Mouse (Mus musculus) intestine, embryonic 14.5 days (tissue): Measurements from ENCODE around the gene Olfr272. TPM values are rescaled to one million over a fixed set of nuclear protein-coding genes. Genes with fewer than 3 reads are reported as not detected.

Source experiments
- ATAC-seq: fragments of 200-750 bp; cut with Nextera tagmentation; replicated peaks from 2 replicates; pipeline ENCODE4 v1.8.0; 2017; ENCODE audit warnings: low read depth, moderate number of reproducible peaks, moderate TSS enrichment, moderate library complexity; ENCODE audit not compliant: low FRiP score, low TSS enrichment
- DNase-seq: peaks from one replicate; pipeline ENCODE4 v3.0.0-alpha.2; 2018; ENCODE audit warnings: low spot score
- H3K27ac ChIP-seq: fragments of 300-500 bp; sonication (generic); 2 replicates; pipeline ENCODE4 v1.5.1; 2014; ENCODE audit warnings: low read depth, mild to moderate bottlenecking, control low read depth
- H3K27me3 ChIP-seq: fragments of 300-500 bp; sonication (generic); replicated peaks from 2 replicates; pipeline ENCODE4 v1.6.1; 2014; ENCODE audit warnings: low read length, control low read depth; ENCODE audit not compliant: control insufficient read depth, insufficient read depth
- H3K36me3 ChIP-seq: fragments of 300-500 bp; sonication (generic); 2 replicates; pipeline ENCODE4 v1.6.1; 2014; ENCODE audit warnings: low read length, control low read depth; ENCODE audit not compliant: control insufficient read depth, insufficient read depth
- H3K4me1 ChIP-seq: fragments of 300-500 bp; sonication (generic); replicated peaks from 2 replicates; pipeline ENCODE4 v1.6.1; 2014; ENCODE audit warnings: low read length, control low read depth, mixed read lengths; ENCODE audit not compliant: control insufficient read depth, insufficient read depth
- H3K4me2 ChIP-seq: fragments of 300-500 bp; sonication (generic); 2 replicates; pipeline ENCODE4 v1.6.1; 2014; ENCODE audit warnings: low read length
- H3K4me3 ChIP-seq: fragments of 300-500 bp; sonication (generic); 2 replicates; pipeline ENCODE4 v1.5.1; 2014; ENCODE audit warnings: low read depth, low read length, control low read depth, mixed read lengths
- H3K9ac ChIP-seq: fragments of 300-500 bp; sonication (generic); 2 replicates; pipeline ENCODE4 v1.6.1; 2014; ENCODE audit warnings: mild to moderate bottlenecking, low read length
- H3K9me3 ChIP-seq: fragments of 300-500 bp; sonication (generic); 2 replicates; pipeline ENCODE4 v1.6.1; 2016; ENCODE audit warnings: low read length, control low read depth; ENCODE audit not compliant: control insufficient read depth
- WGBS: fragments of 180-500 bp; shearing (Covaris S2); extraction: QIAGEN DNeasy Blood & Tissue Kit; methylation state at CpG from one replicate; pipeline ENCODE4 v1.1.7; 2014; 5-methylcytosine and 5-hydroxymethylcytosine counted together
- polyA plus RNA-seq: library from polyadenylated mRNA; unstranded; fragments of >200 nt; fragmentation: Nextera tagmentation; extraction: Ambion mirVana; gene quantifications from 2 replicates; pipeline ENCODE4 v1.2.1, GENCODE M21; 2014

Gene Olfr272
- polyA plus RNA-seq, 1 experiment from 2014 or later = not detected

- WGBS = 79% methylated on average over 3 of the region's 3 CpGs
Observed at GRCm38 (mm10) chr4:52909542-52909941, 9.4 kb downstream of the Olfr272 start.

DNA sequence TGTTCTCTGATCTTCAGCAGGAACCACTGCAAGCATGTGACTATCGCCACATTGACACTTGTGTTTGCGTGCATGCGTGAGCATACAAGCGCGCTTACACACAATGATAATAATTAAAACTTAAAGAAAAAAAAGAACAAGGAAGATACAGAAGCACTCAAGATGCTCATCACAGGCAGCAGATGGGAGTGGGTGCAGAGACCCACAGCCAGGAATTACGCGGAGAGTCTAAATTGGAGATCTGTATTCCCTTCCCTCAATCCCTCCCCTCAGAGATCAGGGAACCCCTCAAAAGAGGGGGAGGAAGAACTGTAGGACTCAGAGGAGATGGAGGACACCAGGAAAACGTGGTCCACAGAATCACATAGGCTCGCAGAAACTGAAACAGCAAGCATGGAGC lies 54.8 kb downstream of the Olfr272 start:
- H3K36me3 ChIP-seq = no peaks in the 10 kb centered on the region
- H3K27ac ChIP-seq = no peak overlapping the region
- H3K4me3 ChIP-seq = no peak overlapping the region
- no peak overlapping the region for H3K4me2 ChIP-seq
- H3K9ac ChIP-seq = no peak overlapping the region
- H3K27me3 ChIP-seq = no peaks in the 10 kb centered on the region
- H3K4me1 ChIP-seq = no peaks in the 10 kb centered on the region
- no peaks in the 10 kb centered on the region for H3K9me3 ChIP-seq
- 89% methylated on average over 9 of the region's 9 CpGs for WGBS
- ATAC-seq = no peak
- DNase-seq = no peak

More at GRCm38 (mm10) chr4:52909542-52909941, 9.4 kb downstream of the Olfr272 start:
- H3K27ac ChIP-seq = no peak overlapping the region
- no peaks in the 10 kb centered on the region for H3K36me3 ChIP-seq
- DNase-seq (no peak), ATAC-seq (no peak)
- no peak overlapping the region for H3K4me3 ChIP-seq
- H3K4me1 ChIP-seq = no peaks in the 10 kb centered on the region
- no peaks in the 10 kb centered on the region for H3K27me3 ChIP-seq
- no peak overlapping the region for H3K9ac ChIP-seq
- no peaks in the 10 kb centered on the region for H3K9me3 ChIP-seq
- no peak overlapping the region for H3K4me2 ChIP-seq

Other genes with a start within 250 kb of the Olfr272 start
- gene Olfr275, start 104.6 kb downstream of the Olfr272 start, polyA plus RNA-seq = not detected in 2 replicates
- not detected in 2 replicates for gene Olfr273, start 59.9 kb downstream of the Olfr272 start, polyA plus RNA-seq
- not detected in 2 replicates for gene Olfr270, start 45.4 kb upstream of the Olfr272 start, polyA plus RNA-seq
- gene Nipsnap3a, start 70.1 kb upstream of the Olfr272 start, polyA plus RNA-seq = not detected in 2 replicates
- gene Nipsnap3b, start 92.7 kb upstream of the Olfr272 start, polyA plus RNA-seq = 99.2 and 102 TPM in 2 replicates
- 4.4 and 5.1 TPM in 2 replicates for gene Abca1, start 240.7 kb upstream of the Olfr272 start, polyA plus RNA-seq